Mouse (Mus musculus) cerebellum, adult 8-10 months (tissue): ENCODE measurements around the gene Ankrd11.
"Not testable (repeated sequence)": the region's sequence is repeated elsewhere in the genome, so short reads cannot be mapped to it uniquely, and the experiment has no call there.

ENCODE experiments used
- DNase-seq: peaks from one replicate; pipeline ENCODE4 v3.0.0; 2022

Ankrd11 gene

GRCm38 (mm10) chr8:123039376-123040109 lies 2.5 kb downstream of the Ankrd11 start:
- no peak for DNase-seq

DNA sequence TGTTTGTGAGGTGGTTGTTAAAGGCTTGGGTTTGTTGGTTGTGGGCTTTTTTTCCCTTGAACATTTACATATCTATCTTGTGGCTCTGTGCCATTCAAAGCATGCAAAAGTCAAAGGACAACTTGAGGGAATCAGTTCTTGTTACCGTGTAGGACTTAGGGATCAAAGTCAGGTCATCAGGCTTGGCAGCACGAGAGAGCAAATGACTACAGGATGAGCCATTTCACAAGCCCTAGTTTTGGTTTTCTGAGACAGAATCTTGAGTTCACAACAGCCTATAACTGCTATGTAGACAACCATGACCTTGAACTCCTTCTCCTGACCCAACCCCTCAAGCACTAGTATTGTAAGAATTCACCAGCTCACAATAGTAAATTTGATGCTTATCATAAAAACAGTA lies 3.7 kb downstream of the Ankrd11 start:
- no peak for DNase-seq

- DNase-seq: no peak
Observed at GRCm38 (mm10) chr8:123037487-123037886, 4.6 kb downstream of the Ankrd11 start.

GRCm38 (mm10) chr8:123036956-123037355 lies 5.1 kb downstream of the Ankrd11 start:
- DNase-seq: no peak

DNA sequence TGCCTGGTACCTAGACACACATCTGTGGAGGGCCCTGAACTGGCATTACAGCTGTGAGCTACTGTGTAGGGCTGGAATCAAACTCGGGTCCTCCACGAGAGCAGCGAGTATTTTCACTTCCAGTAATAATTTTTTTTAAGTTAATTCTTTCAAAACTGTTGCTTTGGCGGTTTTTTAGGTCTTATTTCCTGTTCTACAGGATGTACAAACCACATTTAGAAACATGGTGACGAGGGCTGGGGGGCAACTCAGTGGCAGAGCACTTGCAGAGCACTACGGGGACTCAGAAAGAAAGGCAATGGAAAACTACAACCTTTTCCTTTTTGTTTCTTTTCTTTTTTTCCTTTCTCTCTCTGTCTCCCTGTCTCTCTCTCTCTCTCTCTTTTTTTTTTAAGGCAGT lies 7.9 kb downstream of the Ankrd11 start:
- no peak for DNase-seq

DNA sequence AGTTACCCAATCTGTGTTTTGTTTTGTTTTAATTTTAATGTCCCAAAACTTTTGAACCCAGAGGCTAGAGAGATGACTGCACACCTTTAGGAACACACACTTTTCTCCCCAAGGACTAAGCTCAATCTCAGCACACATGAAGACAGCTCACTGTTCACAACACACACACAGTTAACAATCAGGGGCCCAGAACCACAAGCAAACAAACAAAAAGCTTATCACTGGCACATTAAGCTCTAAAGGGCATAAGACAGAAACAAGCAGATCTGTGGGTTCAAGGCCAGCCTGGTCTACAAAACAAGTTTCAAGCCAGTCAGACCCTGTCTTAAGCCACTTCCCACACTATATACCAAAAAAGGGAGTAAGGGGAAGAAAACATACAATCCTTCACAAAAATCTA lies 8.6 kb downstream of the Ankrd11 start:
- no peak for DNase-seq

DNA sequence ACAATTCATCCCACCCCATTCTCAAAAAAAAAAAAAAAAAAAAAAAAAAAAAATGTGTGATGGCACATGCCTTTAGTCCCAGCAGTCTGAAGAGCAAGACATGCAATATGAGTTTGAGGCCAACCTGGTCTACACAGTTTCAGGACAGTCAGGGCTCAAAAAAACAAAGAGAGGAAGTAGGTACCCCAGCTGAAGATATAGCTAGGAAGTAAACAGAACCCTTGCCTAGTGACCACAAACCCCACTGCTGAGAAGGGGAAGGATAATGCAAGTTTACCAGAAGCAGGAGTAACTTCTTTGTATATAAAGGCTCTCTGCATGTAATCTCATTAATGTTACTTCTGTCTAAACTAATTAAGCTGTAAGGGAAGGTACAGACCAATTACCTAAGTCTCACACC lies 9.3 kb downstream of the Ankrd11 start:
- no peak for DNase-seq

DNA sequence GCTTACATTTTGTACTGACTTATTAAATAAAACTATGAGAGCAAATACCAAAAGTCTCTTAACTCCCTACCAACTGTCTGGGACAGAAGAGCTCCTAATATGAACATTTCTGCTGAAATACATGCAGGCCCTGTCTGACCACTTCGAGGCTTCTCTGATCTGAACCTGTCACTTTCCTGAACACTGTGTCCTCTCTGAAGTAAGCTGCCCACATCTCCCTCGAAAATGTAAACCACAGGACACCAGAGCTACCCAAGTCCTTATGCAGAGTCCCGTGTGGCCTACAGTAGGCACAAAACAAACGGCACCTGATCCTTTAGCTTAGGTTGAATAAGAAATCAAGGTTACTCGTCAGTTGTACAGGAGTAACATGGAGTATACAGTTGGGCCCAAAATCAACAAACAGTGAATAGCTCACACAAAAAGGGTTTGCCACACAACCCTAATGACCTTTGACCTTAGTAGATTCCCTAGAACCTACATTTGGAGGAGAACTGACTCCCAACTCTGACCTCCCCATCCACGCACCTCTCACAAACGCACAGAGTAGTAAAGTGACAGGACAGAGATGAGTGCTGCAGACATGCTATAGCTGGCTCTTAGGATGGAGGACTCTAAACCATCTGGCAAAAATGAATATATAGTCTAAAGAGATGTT lies 10.6 kb downstream of the Ankrd11 start:
- DNase-seq: no peak

DNA sequence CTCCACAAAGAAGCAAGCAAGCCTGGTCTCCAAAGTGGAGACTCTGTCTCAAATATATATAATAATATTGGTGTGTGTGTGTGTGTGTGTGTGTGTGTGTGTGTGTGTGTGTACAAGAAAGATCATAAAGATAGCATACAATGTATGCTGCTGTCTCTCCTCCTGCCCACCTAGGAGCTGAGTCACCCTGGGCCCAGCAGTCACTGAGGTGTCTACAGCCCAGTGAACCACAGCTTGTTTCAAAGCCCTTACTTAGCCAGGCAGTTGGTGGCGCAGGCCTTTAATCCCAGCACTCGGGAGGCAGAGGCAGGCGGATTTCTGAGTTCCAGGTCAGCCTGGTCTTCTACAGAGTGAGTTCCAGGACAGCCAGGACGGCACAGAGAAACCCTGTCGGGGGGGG lies 12.0 kb downstream of the Ankrd11 start:
- DNase-seq: not testable (repeated sequence)

GRCm38 (mm10) chr8:123027786-123028185 lies 14.3 kb downstream of the Ankrd11 start:
- no peak for DNase-seq

DNA sequence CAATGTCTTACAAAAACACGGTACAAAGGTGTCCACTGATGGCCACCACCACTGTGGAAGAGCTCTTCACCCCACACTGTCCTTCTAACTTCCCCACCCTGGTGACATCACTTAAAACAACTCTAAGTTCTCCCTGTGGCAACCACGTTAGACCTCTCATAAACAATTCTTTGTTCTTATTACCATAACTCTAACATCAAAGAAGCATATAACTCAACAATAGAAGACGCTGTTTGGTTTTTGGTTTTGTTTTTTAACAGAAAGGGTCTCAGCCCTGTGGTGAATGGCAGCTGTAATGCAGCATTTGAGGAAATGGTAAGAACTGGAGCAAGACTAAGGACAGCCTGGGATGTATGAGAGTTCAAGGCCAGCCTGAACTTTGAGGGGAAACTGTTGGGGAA lies 16.1 kb downstream of the Ankrd11 start:
- no peak for DNase-seq

DNA sequence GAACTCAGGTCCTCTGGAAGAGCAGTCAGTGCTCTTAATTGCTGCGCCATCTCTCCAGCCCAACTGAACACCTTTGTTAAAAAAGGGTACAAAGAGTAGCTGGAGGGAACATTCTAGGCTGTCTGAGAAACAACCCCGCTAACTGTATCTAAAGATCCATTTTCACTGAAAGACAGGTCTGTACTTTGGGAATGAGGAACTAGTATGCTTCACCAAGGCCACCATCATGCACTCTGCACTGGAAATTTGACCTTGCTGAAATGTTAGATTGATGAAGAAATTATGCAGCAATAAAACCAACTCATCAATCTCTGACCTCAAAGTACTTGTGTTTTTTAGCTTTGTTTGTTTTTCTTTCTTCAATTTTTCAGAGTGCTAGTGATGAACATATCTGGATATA lies 17.9 kb downstream of the Ankrd11 start:
- no peak for DNase-seq

DNA sequence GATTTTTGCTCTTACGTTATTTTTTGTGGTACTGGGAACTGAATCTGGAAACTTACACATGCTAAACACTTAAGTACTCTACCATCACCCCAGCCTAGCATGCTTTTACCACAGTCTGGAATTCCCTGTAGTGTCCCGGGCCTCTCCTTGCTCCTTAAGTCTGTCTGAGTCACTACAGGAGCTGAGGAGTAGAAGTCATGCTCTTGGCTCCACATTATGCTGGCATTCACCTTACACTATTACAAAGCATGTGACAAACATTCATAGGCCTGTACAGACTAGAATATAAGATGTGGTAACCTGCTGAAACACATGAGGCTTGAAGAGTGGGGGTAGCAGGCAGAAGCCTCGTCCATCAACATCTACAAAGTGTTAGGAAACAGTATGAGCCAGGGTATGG lies 19.4 kb downstream of the Ankrd11 start:
- DNase-seq: no peak

DNA sequence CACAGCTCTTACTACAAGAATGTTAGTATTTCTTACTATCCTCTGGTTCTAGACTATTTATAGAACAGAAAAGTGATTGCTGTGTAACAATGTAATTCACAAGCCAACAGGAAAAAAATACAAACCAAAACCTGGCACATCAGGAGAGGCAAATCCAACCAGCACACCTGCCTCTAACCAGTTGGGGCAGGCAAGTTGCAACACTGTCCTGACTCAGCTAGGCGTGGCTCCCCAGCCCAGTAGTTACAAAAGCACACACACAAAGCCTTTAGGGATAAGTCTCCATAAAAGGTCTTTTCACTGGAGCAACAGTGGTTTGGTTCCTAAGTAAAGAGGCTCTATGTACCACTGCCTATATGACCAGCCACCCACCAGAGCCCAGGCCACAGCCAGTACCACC lies 20.8 kb downstream of the Ankrd11 start:
- no peak for DNase-seq

- no peak for DNase-seq
Observed at GRCm38 (mm10) chr8:123020859-123021258, 21.2 kb downstream of the Ankrd11 start.

GRCm38 (mm10) chr8:123020084-123020483 lies 22.0 kb downstream of the Ankrd11 start:
- DNase-seq: no peak

DNA sequence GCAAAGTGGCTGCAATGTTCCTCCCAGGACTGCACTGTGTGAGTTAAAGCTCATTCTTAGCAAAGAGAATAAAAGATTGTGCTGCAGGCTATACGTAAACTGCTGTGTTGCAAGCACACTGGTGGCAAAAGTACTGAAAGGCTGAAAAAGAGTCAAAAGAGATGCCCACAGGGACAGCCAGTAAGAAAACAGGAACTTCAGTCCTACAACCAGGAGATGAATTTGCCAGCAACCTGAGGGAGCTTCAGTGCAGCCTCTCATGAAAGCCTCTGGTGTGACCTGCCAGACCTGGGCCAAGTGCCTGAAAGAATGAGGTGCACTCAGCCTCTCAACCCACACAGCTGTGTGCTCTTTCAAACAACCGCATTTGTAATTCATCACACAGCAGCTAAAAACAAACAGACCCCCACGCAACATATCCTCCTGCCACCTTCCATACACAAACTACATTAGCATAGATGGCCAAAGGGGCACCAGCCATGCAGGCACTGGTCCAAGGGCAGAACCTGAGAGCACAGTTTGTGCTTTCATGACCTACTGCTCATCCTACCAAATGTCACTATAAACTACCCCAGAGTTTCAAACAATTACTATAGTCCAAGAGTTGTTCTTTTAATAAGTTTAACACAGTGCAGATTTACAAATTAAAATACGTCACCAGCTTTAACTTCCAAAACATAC lies 23.5 kb downstream of the Ankrd11 start:
- no peak for DNase-seq

- DNase-seq: no peak
Observed at GRCm38 (mm10) chr8:123017143-123017542, 24.9 kb downstream of the Ankrd11 start.

DNA sequence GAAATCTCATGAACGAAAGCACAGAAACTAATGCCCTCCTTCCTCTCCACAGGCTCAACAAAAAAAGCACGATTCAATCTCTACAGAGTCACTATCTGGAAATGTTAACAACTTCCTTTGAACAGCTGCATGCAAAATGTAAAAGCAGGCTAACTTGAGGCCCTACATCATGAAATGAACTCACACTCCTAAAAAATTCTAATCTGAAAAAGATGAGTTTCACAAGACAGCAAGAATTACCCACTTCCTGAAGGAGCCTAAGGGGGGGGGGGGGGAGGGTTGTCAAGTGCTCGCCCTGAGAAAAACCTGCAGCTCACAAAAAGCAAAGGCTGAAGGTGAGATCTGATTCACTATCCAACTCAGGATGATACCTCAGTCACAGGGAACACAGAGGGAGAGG lies 27.0 kb downstream of the Ankrd11 start:
- no peak for DNase-seq

GRCm38 (mm10) chr8:123014429-123014828 lies 27.6 kb downstream of the Ankrd11 start:
- DNase-seq: no peak

DNA sequence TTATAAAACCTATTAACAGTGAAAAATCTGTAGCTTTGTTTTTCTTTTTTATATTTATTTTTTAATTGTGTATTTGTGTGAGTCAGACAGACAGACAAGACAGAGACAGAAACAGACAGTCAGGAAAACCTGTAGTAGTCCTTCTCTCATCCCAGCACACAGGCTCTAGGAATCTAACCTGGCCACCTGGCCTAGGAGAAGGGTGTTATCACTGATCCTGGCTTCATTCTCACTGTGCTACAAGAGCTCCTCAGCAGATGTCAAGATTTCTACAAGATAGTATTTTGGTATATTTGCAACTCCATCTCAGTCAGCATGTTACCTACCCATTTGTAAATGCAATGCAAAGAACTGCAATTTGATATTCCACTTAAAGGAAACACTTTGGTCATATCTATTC lies 30.8 kb downstream of the Ankrd11 start:
- no peak for DNase-seq

GRCm38 (mm10) chr8:123005805-123006204 lies 36.3 kb downstream of the Ankrd11 start:
- no peak for DNase-seq

DNA sequence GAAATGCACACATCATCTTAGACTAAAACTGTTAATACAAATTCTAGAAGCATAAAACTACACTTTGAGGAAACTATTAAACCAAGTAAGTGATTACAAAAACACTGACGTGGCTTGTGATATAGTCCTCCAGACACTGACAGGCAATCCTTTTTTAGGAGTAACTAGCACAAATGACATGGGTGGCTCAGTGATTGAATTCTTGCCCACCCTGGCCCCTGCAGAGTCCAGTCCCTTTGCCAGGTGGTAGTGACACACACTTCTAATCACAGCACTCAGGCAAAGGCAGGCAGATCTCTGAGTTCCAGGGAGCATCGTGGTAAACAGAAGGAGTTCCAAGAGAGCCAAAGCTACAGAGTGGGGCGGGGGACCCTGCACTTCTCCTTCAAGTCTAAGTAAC lies 36.7 kb downstream of the Ankrd11 start:
- DNase-seq: no peak
